Mouse (Mus musculus): ENCODE results near the gene Zfp830. TPM values are rescaled to one million over a fixed set of nuclear protein-coding genes. Genes with fewer than 3 reads are reported as not detected.

The Zfp830 gene
- total RNA-seq, 2 experiments from 2014 or later, result 15.0 to 17.5 TPM

Other genes with a start within 250 kb of the Zfp830 start
- under 1 TPM; 0.20 to 0.63 TPM for gene Cct6b, start within 50 bp of the Zfp830 start, total RNA-seq (2021)
- gene Lig3, start 16.8 kb downstream of the Zfp830 start, total RNA-seq (2021), result 10 to 100 TPM; 22.3 to 26.1 TPM
- 10 to 100 TPM; 13.5 to 14.5 TPM for gene Rffl, start 106.9 kb downstream of the Zfp830 start, total RNA-seq (2021)
- gene Rad51d, start 126.3 kb downstream of the Zfp830 start, total RNA-seq (2021), result 10 to 100 TPM; 15.1 to 17.2 TPM
- gene Fndc8, start 127.8 kb downstream of the Zfp830 start, total RNA-seq (2021), result not detected
- gene Nle1, start 144.1 kb downstream of the Zfp830 start, total RNA-seq (2021), result 10 to 100 TPM; 30.9 to 43.0 TPM
- gene Unc45b, start 146.2 kb downstream of the Zfp830 start, total RNA-seq (2021), result 1 to 10 TPM; 1.1 to 2.4 TPM
- gene Slfn5, start 187.0 kb downstream of the Zfp830 start, total RNA-seq (2021), result 1 to 10 TPM; 3.0 to 3.4 TPM
- gene Slfn9, start 227.5 kb downstream of the Zfp830 start, total RNA-seq (2021), result under 1 TPM; 0.35 to 0.39 TPM

All from layer of hippocampus, postnatal 25 days (tissue).